Mouse (Mus musculus): ENCODE data around the gene Cdkl5. TPM values are rescaled to one million over a fixed set of nuclear protein-coding genes. Genes with fewer than 3 reads are reported as not detected.
"Not testable (repeated sequence)": the region's sequence is repeated elsewhere in the genome, so short reads cannot be mapped to it uniquely, and the experiment has no call there.

The Cdkl5 gene
- total RNA-seq, 4 experiments from 2014 or later: 136 to 177 (median 147) TPM

GRCm38 (mm10) chrX:160919022-160919637 lies 75.4 kb downstream of the Cdkl5 start:
- no peak for DNase-seq (ENCODE audit: low spot score in 2 of 2)

- no peak for DNase-seq (ENCODE audit: low spot score in 2 of 2)
Observed at GRCm38 (mm10) chrX:160906952-160907351, 87.6 kb downstream of the Cdkl5 start, which contains the start of gene Gja6. Gene Gja6, minus strand, starts transcription at chrX:160907052.

- no peak for DNase-seq (ENCODE audit: low spot score in 2 of 2)
Observed at GRCm38 (mm10) chrX:160906477-160906876, 88.0 kb downstream of the Cdkl5 start.

GRCm38 (mm10) chrX:160905913-160906312 lies 88.6 kb downstream of the Cdkl5 start:
- no peak for DNase-seq (ENCODE audit: low spot score in 2 of 2)

GRCm38 (mm10) chrX:160905041-160905678 lies 89.3 kb downstream of the Cdkl5 start:
- DNase-seq (ENCODE audit: low spot score in 2 of 2): no peak

GRCm38 (mm10) chrX:160901118-160901517 lies 93.4 kb downstream of the Cdkl5 start:
- DNase-seq (ENCODE audit: low spot score in 2 of 2): no peak

- no peak for DNase-seq (ENCODE audit: low spot score in 2 of 2)
Observed at GRCm38 (mm10) chrX:160892077-160892476, 102.4 kb downstream of the Cdkl5 start.

- no peak for DNase-seq (ENCODE audit: low spot score in 2 of 2)
Observed at GRCm38 (mm10) chrX:160886301-160886700, 108.2 kb downstream of the Cdkl5 start.

- DNase-seq (ENCODE audit: low spot score in 2 of 2): no peak
Observed at GRCm38 (mm10) chrX:160866576-160866975, 127.9 kb downstream of the Cdkl5 start.

- no peak for DNase-seq (ENCODE audit: low spot score in 2 of 2)
Observed at GRCm38 (mm10) chrX:160865022-160865421, 129.5 kb downstream of the Cdkl5 start.

GRCm38 (mm10) chrX:160863689-160864383 lies 130.7 kb downstream of the Cdkl5 start:
- no peak for DNase-seq (ENCODE audit: low spot score in 2 of 2)

- DNase-seq (ENCODE audit: low spot score in 2 of 2): no peak
Observed at GRCm38 (mm10) chrX:160808226-160808625, 186.3 kb downstream of the Cdkl5 start.

GRCm38 (mm10) chrX:160804409-160805150 lies 189.9 kb downstream of the Cdkl5 start:
- no peak for DNase-seq (ENCODE audit: low spot score in 2 of 2)

- no peak for DNase-seq (ENCODE audit: low spot score in 2 of 2)
Observed at GRCm38 (mm10) chrX:160794920-160795319, 199.6 kb downstream of the Cdkl5 start.

GRCm38 (mm10) chrX:160782276-160782675 lies 212.2 kb downstream of the Cdkl5 start:
- DNase-seq (ENCODE audit: low spot score in 2 of 2): no peak

- DNase-seq (ENCODE audit: low spot score in 2 of 2): peak in 1 of 2 experiments; percentile 46
Observed at GRCm38 (mm10) chrX:160773033-160773432, 221.5 kb downstream of the Cdkl5 start.

GRCm38 (mm10) chrX:160769622-160770021 lies 224.9 kb downstream of the Cdkl5 start:
- not testable (repeated sequence) for DNase-seq (ENCODE audit: low spot score in 2 of 2)

- no peak for DNase-seq (ENCODE audit: low spot score in 2 of 2)
Observed at GRCm38 (mm10) chrX:160767713-160768112, 226.8 kb downstream of the Cdkl5 start, which contains the start of gene Rs1. Gene Rs1, plus strand, starts transcription at chrX:160768013.

GRCm38 (mm10) chrX:160766233-160766616 lies 228.3 kb downstream of the Cdkl5 start:
- DNase-seq (ENCODE audit: low spot score in 2 of 2): peak in 1 of 2 experiments; percentile 15

GRCm38 (mm10) chrX:160765389-160766232 lies 228.9 kb downstream of the Cdkl5 start:
- peak; percentile 77 to 99 for DNase-seq (ENCODE audit: low spot score in 2 of 2)

GRCm38 (mm10) chrX:160750808-160751207 lies 243.7 kb downstream of the Cdkl5 start:
- no peak for DNase-seq (ENCODE audit: low spot score in 2 of 2)

All from left cerebral cortex, adult 8-10 months (tissue).